Mouse (Mus musculus): Measurements from ENCODE around the gene Actr2. TPM values are rescaled to one million over a fixed set of nuclear protein-coding genes. Genes with fewer than 3 reads are reported as not detected.

The Actr2 gene
- total and polyA plus RNA-seq, 3 experiments, result 18.1 to 75.8 (median 71.7) TPM

DNA sequence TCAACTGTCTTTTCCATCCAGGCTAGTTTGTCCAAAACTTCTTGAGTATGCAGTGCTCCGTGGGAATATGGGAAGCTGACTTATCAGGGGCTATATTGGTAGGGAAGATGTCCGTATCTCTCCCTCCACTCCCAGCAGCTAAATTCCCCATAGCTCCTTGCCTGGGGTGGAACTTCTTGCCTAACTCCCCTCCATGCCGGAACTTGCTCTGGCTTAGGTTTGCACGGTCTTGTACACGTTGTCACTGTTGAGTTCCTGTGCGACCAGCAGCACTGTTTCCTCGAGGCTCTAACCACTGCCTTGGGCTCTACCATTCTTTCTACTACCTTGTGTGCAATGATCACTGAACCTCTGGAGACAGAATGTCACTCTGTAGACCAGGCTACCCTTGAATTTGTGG is 4.6 kb downstream of the Actr2 start:
- WGBS, result 74% methylated on average over 7 of the region's 7 CpGs
- intact Hi-C loops (cut with DNase I), result no loop called here
- Histone ChIP-seq H3K4me3 (no peak overlapping the region), H3K36me3 (ENCODE audit: control insufficient read depth, insufficient read depth, low read length) (peaks cover 15% of the 10 kb centered on the region), H3K9ac (ENCODE audit: low read depth, low read length) (no peak overlapping the region), H3K27me3 (ENCODE audit: control insufficient read depth, insufficient read depth, low read length) (no peaks in the 10 kb centered on the region), H3K27ac (no peak overlapping the region), H3K4me1 (ENCODE audit: control insufficient read depth, insufficient read depth, low read length) (peaks cover 7% of the 10 kb centered on the region), H3K79me2 (replicated peaks; ENCODE audit: control insufficient read depth, insufficient read depth, low read length) (peaks cover 8% of the 10 kb centered on the region)
- TF ChIP-seq EP300 (IDR thresholded peaks at IDR 0.05; ENCODE audit: insufficient read depth, low read depth, low read length) (no peak), POLR2A (IDR thresholded peaks at IDR 0.05; ENCODE audit: insufficient read depth, low read depth, low read length) (no peak), CTCF (IDR thresholded peaks at IDR 0.05) (no peak)
- no peak for DNase-seq

DNA sequence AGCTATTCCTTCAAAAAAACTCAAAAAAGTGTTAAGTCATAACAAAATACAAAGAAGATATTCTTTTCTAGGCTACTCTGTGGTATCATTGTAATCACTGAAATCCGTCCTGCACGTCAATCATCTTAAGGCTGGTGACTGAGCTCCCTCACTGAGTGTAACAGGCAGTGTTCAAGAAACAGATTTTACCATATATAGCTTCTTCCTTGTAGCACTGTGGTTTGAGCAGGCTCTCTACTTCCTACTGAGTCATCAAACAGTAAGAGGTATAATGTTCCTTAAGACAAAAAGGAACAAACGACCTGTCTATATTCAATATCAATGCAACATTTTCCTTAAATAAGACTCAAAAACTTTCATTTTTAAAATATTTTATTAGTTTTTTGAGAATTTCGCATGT is 5.0 kb downstream of the Actr2 start:
- H3K4me3 ChIP-seq, result no peak overlapping the region
- no peak for TF ChIP-seq CTCF (IDR thresholded peaks at IDR 0.05)
- TF ChIP-seq EP300 (IDR thresholded peaks at IDR 0.05; ENCODE audit: insufficient read depth, low read depth, low read length), result no peak
- TF ChIP-seq POLR2A (IDR thresholded peaks at IDR 0.05; ENCODE audit: insufficient read depth, low read depth, low read length), result no peak
- H3K27ac ChIP-seq, result no peak overlapping the region
- H3K79me2 ChIP-seq (replicated peaks; ENCODE audit: control insufficient read depth, insufficient read depth, low read length), result peaks cover 8% of the 10 kb centered on the region
- no peak overlapping the region for H3K9ac ChIP-seq (ENCODE audit: low read depth, low read length)
- DNase-seq, result no peak
- H3K36me3 ChIP-seq (ENCODE audit: control insufficient read depth, insufficient read depth, low read length), result peaks cover 16% of the 10 kb centered on the region
- peaks cover 7% of the 10 kb centered on the region for H3K4me1 ChIP-seq (ENCODE audit: control insufficient read depth, insufficient read depth, low read length)
- intact Hi-C loops (cut with DNase I), result no loop called here
- no peaks in the 10 kb centered on the region for H3K27me3 ChIP-seq (ENCODE audit: control insufficient read depth, insufficient read depth, low read length)
- 78% methylated on average over 4 of the region's 4 CpGs for WGBS

DNA sequence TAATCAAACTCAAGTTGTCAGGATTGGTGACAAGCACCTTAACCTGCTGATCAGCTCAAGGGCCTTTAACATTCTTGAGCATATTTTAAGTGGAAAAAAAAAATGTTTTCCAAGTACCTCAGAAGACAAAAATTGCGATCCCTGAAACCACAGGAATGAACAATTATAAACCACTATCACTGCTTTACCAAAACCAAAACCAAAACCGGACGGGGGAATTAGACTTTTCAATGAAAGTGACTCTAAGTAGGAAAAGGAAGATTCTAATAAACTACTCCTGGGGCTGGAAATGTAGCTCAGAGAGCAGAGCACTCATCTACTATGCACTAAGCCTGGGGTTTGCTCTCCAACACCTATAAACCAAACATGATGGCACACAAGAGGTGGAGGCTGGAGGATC is 5.8 kb downstream of the Actr2 start:
- intact Hi-C loops (cut with DNase I), result no loop called here
- H3K9ac ChIP-seq (ENCODE audit: low read depth, low read length), result no peak overlapping the region
- 82% methylated on average over 3 of the region's 3 CpGs for WGBS
- H3K36me3 ChIP-seq (ENCODE audit: control insufficient read depth, insufficient read depth, low read length), result peaks cover 19% of the 10 kb centered on the region
- H3K27me3 ChIP-seq (ENCODE audit: control insufficient read depth, insufficient read depth, low read length), result no peaks in the 10 kb centered on the region
- no peak for DNase-seq
- no peak for TF ChIP-seq CTCF (IDR thresholded peaks at IDR 0.05)
- TF ChIP-seq POLR2A (IDR thresholded peaks at IDR 0.05; ENCODE audit: insufficient read depth, low read depth, low read length), result no peak
- TF ChIP-seq EP300 (IDR thresholded peaks at IDR 0.05; ENCODE audit: insufficient read depth, low read depth, low read length), result no peak
- no peak overlapping the region for H3K4me3 ChIP-seq
- H3K4me1 ChIP-seq (ENCODE audit: control insufficient read depth, insufficient read depth, low read length), result peaks cover 8% of the 10 kb centered on the region
- peaks cover 8% of the 10 kb centered on the region for H3K79me2 ChIP-seq (replicated peaks; ENCODE audit: control insufficient read depth, insufficient read depth, low read length)
- no peak overlapping the region for H3K27ac ChIP-seq

DNA sequence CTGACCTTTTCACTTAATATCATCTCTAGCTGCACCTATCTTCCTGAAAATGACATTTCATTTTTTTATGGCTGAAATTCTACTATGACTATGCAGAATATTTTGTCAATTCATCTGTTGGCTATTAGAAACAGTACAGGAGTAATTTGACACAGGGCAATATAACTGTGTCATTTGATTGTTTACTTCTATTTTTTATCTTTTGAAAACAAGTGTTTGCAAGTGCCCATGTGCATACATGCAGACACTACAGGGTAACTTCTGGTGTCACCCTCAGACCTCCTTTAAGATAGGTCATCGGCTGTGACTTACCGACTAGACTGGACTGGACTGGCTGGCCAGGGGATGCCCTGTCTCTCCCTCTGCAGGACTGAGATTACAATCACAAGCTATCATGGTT is 8.8 kb downstream of the Actr2 start:
- no peaks in the 10 kb centered on the region for H3K27me3 ChIP-seq (ENCODE audit: control insufficient read depth, insufficient read depth, low read length)
- no peak for DNase-seq
- H3K79me2 ChIP-seq (replicated peaks; ENCODE audit: control insufficient read depth, insufficient read depth, low read length), result peaks cover 6% of the 10 kb centered on the region
- intact Hi-C loops (cut with DNase I), result no loop called here
- H3K4me1 ChIP-seq (ENCODE audit: control insufficient read depth, insufficient read depth, low read length), result peaks cover 6% of the 10 kb centered on the region
- 62% methylated on average over 2 of the region's 2 CpGs for WGBS
- no peak overlapping the region for H3K27ac ChIP-seq
- no peak overlapping the region for H3K4me3 ChIP-seq
- peaks cover 20% of the 10 kb centered on the region for H3K36me3 ChIP-seq (ENCODE audit: control insufficient read depth, insufficient read depth, low read length)
- TF ChIP-seq EP300 (IDR thresholded peaks at IDR 0.05; ENCODE audit: insufficient read depth, low read depth, low read length), result no peak
- TF ChIP-seq POLR2A (IDR thresholded peaks at IDR 0.05; ENCODE audit: insufficient read depth, low read depth, low read length), result no peak
- no peak for TF ChIP-seq CTCF (IDR thresholded peaks at IDR 0.05)
- no peak overlapping the region for H3K9ac ChIP-seq (ENCODE audit: low read depth, low read length)

DNA sequence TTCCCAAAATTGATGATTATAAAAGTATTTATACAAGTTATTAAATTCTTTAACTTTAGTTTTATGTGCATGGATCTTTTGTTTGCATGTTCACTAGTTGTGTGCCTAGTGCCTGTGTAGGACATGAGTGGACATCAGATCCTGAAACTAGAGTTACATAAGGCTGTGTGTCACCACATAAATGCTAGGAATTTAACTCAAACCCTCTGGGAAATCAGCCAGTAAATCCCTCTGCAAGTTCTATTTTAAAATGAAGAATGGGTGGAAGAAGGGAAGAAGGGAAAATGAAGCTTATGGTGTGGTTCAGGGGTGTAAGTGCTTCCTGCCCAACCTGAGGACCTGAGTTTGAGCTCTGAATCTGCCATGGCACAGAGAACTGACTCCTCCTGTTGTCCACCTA is 26.4 kb downstream of the Actr2 start:
- DNase-seq, result no peak
- TF ChIP-seq CTCF (IDR thresholded peaks at IDR 0.05), result no peak
- no peak for TF ChIP-seq EP300 (IDR thresholded peaks at IDR 0.05; ENCODE audit: insufficient read depth, low read depth, low read length)
- TF ChIP-seq POLR2A (IDR thresholded peaks at IDR 0.05; ENCODE audit: insufficient read depth, low read depth, low read length), result no peak
- no peak overlapping the region for H3K9ac ChIP-seq (ENCODE audit: low read depth, low read length)
- intact Hi-C loops (cut with DNase I), result no loop called here
- no peaks in the 10 kb centered on the region for H3K79me2 ChIP-seq (replicated peaks; ENCODE audit: control insufficient read depth, insufficient read depth, low read length)
- H3K27me3 ChIP-seq (ENCODE audit: control insufficient read depth, insufficient read depth, low read length), result no peaks in the 10 kb centered on the region
- H3K27ac ChIP-seq, result no peak overlapping the region
- peaks cover 1% of the 10 kb centered on the region; the same call in 1 of the 2 replicates for H3K36me3 ChIP-seq (ENCODE audit: control insufficient read depth, insufficient read depth, low read length)
- no peaks in the 10 kb centered on the region for H3K4me1 ChIP-seq (ENCODE audit: control insufficient read depth, insufficient read depth, low read length)
- H3K4me3 ChIP-seq, result no peak overlapping the region

DNA sequence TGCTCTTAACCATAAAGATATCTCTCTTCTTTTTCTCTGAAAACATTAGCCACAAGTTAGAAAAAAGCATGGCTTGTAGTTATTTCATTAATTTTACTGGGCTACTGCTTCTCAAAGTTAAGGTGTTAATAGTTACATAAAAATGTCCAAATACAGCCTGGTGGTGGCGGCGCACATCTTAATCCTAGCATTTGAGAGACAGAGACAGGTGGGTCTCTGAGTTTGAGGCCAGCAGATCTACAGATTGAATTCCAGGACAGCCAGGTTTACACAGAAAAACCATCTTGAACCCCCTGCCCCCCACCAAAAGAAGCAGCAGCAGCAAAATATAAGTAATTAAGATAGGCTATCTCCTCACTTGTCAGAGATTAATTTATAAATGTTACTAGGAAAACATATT is 27.1 kb downstream of the Actr2 start:
- Histone ChIP-seq H3K27me3 (ENCODE audit: control insufficient read depth, insufficient read depth, low read length) (no peaks in the 10 kb centered on the region), H3K4me1 (ENCODE audit: control insufficient read depth, insufficient read depth, low read length) (no peaks in the 10 kb centered on the region), H3K9ac (ENCODE audit: low read depth, low read length) (no peak overlapping the region), H3K79me2 (replicated peaks; ENCODE audit: control insufficient read depth, insufficient read depth, low read length) (no peaks in the 10 kb centered on the region), H3K27ac (no peak overlapping the region), H3K4me3 (no peak overlapping the region), H3K36me3 (ENCODE audit: control insufficient read depth, insufficient read depth, low read length) (no peaks in the 10 kb centered on the region)
- 96% methylated on average over 2 of the region's 2 CpGs for WGBS
- no peak for DNase-seq
- intact Hi-C loops (cut with DNase I), result no loop called here
- no peak for TF ChIP-seq EP300 (IDR thresholded peaks at IDR 0.05; ENCODE audit: insufficient read depth, low read depth, low read length)
- TF ChIP-seq CTCF (IDR thresholded peaks at IDR 0.05), result no peak
- no peak for TF ChIP-seq POLR2A (IDR thresholded peaks at IDR 0.05; ENCODE audit: insufficient read depth, low read depth, low read length)
